Mouse (Mus musculus): Measurements from ENCODE around the gene Mrps33. TPM values are rescaled to one million over a fixed set of nuclear protein-coding genes. Genes with fewer than 3 reads are reported as not detected.
A peak's percentile ranks its signal among the peaks of the same experiment; 100 is the strongest.

The Mrps33 gene
- 305 and 307 TPM in 2 replicates for polyA plus RNA-seq (2012; rRNA removed)

- peak within 1 kb of the TSS; percentile 95 for H3K4me3 ChIP-seq (ENCODE audit: insufficient read depth, low read length)
- H3K4me1 ChIP-seq (ENCODE audit: control insufficient read depth, insufficient read depth, low read length): no peaks in the 10 kb centered on the region
- no peak within 1 kb of the TSS for H3K27ac ChIP-seq (ENCODE audit: insufficient read depth, low read length)
- TF ChIP-seq CTCF (IDR thresholded peaks at IDR 0.05; ENCODE audit: extremely low read depth, insufficient read depth, low read length) (peak; percentile 61), POLR2A (IDR thresholded peaks at IDR 0.05; ENCODE audit: extremely low read depth, insufficient read depth, low read length) (peak; percentile 64; the same call in 1 of the 2 replicates)
Observed at GRCm38 (mm10) chr6:39810612-39811116, at the start of gene Mrps33. TSS of gene Mrps33 (minus strand) at chr6:39810988.

GRCm38 (mm10) chr6:39849667-39850066, 38.9 kb upstream of the Mrps33 start:
- no peak overlapping the region for H3K4me3 ChIP-seq (ENCODE audit: insufficient read depth, low read length)
- TF ChIP-seq CTCF (IDR thresholded peaks at IDR 0.05; ENCODE audit: extremely low read depth, insufficient read depth, low read length) (no peak), POLR2A (IDR thresholded peaks at IDR 0.05; ENCODE audit: extremely low read depth, insufficient read depth, low read length) (no peak)
- no peak overlapping the region for H3K27ac ChIP-seq (ENCODE audit: insufficient read depth, low read length)

GRCm38 (mm10) chr6:39848766-39849165, 38.0 kb upstream of the Mrps33 start:
- TF ChIP-seq CTCF (IDR thresholded peaks at IDR 0.05; ENCODE audit: extremely low read depth, insufficient read depth, low read length): peak; percentile 45; the same call in 1 of the 2 replicates
- TF ChIP-seq POLR2A (IDR thresholded peaks at IDR 0.05; ENCODE audit: extremely low read depth, insufficient read depth, low read length): no peak
- Histone ChIP-seq H3K4me1 (ENCODE audit: control insufficient read depth, insufficient read depth, low read length) (no peaks in the 10 kb centered on the region), H3K4me3 (ENCODE audit: insufficient read depth, low read length) (no peak overlapping the region), H3K27ac (ENCODE audit: insufficient read depth, low read length) (no peak overlapping the region)

More at GRCm38 (mm10) chr6:39849667-39850066, 38.9 kb upstream of the Mrps33 start:
- H3K4me1 ChIP-seq (ENCODE audit: control insufficient read depth, insufficient read depth, low read length): no peaks in the 10 kb centered on the region

GRCm38 (mm10) chr6:39847538-39847937, 36.8 kb upstream of the Mrps33 start:
- Histone ChIP-seq H3K4me3 (ENCODE audit: insufficient read depth, low read length) (no peak overlapping the region), H3K27ac (ENCODE audit: insufficient read depth, low read length) (no peak overlapping the region), H3K4me1 (ENCODE audit: control insufficient read depth, insufficient read depth, low read length) (no peaks in the 10 kb centered on the region)
- TF ChIP-seq CTCF (IDR thresholded peaks at IDR 0.05; ENCODE audit: extremely low read depth, insufficient read depth, low read length): no peak
- TF ChIP-seq POLR2A (IDR thresholded peaks at IDR 0.05; ENCODE audit: extremely low read depth, insufficient read depth, low read length): no peak

DNA sequence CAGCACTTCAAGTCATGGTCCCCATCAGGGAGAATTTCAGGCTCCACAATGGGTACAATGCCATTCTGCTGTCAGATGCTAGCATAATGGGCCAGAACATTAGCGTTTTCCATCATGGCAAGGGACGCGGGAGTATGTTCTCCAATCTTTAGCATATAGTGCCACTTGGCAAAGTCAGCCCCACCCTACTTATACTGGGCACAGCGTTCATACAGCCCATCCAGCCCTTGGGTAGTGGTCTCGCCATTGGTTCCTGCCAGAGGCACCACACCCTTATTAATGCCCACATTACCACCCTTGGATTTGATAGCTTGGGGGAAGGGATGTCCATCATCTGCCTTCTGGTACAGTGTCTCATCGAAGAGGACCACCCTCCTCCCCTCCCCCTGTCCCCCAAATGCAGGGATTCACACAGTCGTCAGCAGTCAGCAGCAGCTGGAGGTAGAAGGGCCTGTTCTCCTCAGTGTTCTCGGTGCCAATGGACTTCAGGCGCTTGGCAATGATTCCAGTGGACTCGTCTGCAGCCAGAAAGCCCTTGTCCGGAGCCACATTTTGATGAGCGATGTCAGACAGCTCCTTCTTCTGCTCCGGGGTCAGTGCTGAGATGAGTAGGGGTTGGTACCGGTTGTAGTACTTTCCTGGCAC, 33.0 kb upstream of the Mrps33 start:
- no peak overlapping the region for H3K4me3 ChIP-seq (ENCODE audit: insufficient read depth, low read length)
- H3K4me1 ChIP-seq (ENCODE audit: control insufficient read depth, insufficient read depth, low read length): no peaks in the 10 kb centered on the region
- no peak overlapping the region for H3K27ac ChIP-seq (ENCODE audit: insufficient read depth, low read length)
- TF ChIP-seq POLR2A (IDR thresholded peaks at IDR 0.05; ENCODE audit: extremely low read depth, insufficient read depth, low read length): no peak
- no peak for TF ChIP-seq CTCF (IDR thresholded peaks at IDR 0.05; ENCODE audit: extremely low read depth, insufficient read depth, low read length)

DNA sequence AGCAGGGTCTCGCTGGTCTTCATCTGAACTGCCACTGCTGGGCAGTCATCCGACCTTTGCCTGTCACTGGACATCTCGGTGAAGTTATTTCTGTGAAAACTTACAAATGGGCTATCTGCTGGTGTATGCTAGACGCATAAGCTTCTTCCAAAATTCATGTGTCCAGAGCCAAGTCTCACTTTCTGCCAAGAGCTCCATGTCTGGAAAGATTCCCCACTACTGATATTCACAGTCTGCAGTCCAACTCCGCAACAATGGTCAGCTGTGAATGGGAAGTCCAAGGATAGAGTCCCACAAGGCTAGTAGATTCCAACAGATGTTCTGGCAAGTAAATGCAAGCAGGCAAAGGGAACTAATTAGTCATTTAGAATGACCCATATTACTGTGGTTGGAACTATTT, 17.9 kb upstream of the Mrps33 start:
- TF ChIP-seq POLR2A (IDR thresholded peaks at IDR 0.05; ENCODE audit: extremely low read depth, insufficient read depth, low read length) (no peak), CTCF (IDR thresholded peaks at IDR 0.05; ENCODE audit: extremely low read depth, insufficient read depth, low read length) (no peak)
- Histone ChIP-seq H3K4me1 (ENCODE audit: control insufficient read depth, insufficient read depth, low read length) (no peaks in the 10 kb centered on the region), H3K4me3 (ENCODE audit: insufficient read depth, low read length) (no peak overlapping the region), H3K27ac (ENCODE audit: insufficient read depth, low read length) (no peak overlapping the region)

DNA sequence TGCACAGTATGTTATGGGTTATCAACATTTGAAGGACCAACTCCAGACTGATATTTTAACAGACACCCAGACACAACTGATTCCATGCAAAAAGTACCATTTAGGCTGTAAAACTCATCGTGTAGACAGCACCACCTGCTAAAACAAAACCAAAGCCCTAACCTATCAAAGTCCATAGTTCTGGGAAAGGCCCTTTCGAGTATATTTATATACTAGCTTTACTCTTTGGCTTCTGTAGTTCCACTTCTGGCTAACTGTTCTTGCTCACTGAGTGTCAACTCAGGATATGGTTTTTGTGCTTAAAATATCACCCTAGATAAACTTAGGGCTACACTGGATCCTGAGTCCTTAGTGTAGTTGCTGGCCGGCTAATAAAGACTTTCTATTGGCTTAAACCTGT, 10.5 kb upstream of the Mrps33 start:
- Histone ChIP-seq H3K27ac (ENCODE audit: insufficient read depth, low read length) (no peak overlapping the region), H3K4me1 (ENCODE audit: control insufficient read depth, insufficient read depth, low read length) (no peaks in the 10 kb centered on the region; the same call in 1 of the 2 replicates), H3K4me3 (ENCODE audit: insufficient read depth, low read length) (no peak overlapping the region)
- TF ChIP-seq CTCF (IDR thresholded peaks at IDR 0.05; ENCODE audit: extremely low read depth, insufficient read depth, low read length) (no peak), POLR2A (IDR thresholded peaks at IDR 0.05; ENCODE audit: extremely low read depth, insufficient read depth, low read length) (no peak)

GRCm38 (mm10) chr6:39818922-39819321, 8.1 kb upstream of the Mrps33 start:
- H3K4me1 ChIP-seq (ENCODE audit: control insufficient read depth, insufficient read depth, low read length): no peaks in the 10 kb centered on the region; the same call in 1 of the 2 replicates
- no peak overlapping the region for H3K4me3 ChIP-seq (ENCODE audit: insufficient read depth, low read length)
- no peak for TF ChIP-seq POLR2A (IDR thresholded peaks at IDR 0.05; ENCODE audit: extremely low read depth, insufficient read depth, low read length)
- 0 out of 2 replicates have a peak, but pooled peaks have one; percentile 9 for TF ChIP-seq CTCF (IDR thresholded peaks at IDR 0.05; ENCODE audit: extremely low read depth, insufficient read depth, low read length)
- no peak overlapping the region for H3K27ac ChIP-seq (ENCODE audit: insufficient read depth, low read length)

DNA sequence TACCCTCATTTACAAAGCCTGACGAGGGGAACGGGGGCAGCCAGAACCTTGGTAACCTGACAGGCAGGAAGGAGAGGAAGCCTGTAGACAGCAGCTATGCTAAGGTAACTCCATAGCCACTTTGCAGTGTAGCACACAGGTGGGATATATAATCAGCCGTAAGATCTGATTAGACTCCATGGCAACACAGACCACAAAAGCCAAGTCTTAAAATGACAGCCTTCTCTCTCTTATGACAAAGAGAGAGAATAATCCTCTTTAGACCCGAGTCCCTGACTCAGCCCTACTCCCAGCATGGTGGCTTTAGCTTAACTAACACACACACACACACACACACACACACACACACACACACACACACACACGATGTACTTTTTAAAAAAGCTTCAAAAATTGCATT, 2.3 kb downstream of the Mrps33 start:
- TF ChIP-seq POLR2A (IDR thresholded peaks at IDR 0.05; ENCODE audit: extremely low read depth, insufficient read depth, low read length) (no peak), CTCF (IDR thresholded peaks at IDR 0.05; ENCODE audit: extremely low read depth, insufficient read depth, low read length) (no peak)
- no peak overlapping the region for H3K4me3 ChIP-seq (ENCODE audit: insufficient read depth, low read length)
- H3K27ac ChIP-seq (ENCODE audit: insufficient read depth, low read length): no peak overlapping the region
- no peaks in the 10 kb centered on the region for H3K4me1 ChIP-seq (ENCODE audit: control insufficient read depth, insufficient read depth, low read length)

DNA sequence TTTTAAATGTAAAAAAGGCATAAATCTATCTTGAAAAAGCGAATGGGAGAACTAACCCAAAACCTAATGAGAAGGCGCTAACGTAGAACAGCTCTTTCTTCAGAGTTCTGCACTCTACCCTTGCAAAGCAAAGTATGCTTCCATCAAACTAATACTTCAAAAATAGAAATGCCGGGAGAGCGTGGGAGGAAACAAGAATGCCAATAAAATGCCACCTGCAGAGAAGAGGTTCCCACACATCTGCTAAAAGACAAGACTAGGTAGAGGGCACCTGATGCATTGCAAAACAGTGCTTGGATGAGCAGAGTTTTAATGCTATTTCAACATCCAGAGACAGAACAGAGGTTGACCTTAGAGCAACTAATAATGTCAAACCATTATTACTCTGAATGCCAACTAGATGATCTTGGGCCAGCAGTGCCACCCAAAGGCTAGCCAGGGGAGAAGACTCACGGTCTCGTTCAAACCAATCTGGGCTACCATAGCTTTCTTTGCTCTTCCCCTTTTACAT, 3.7 kb downstream of the Mrps33 start:
- H3K4me1 ChIP-seq (ENCODE audit: control insufficient read depth, insufficient read depth, low read length): no peaks in the 10 kb centered on the region
- TF ChIP-seq CTCF (IDR thresholded peaks at IDR 0.05; ENCODE audit: extremely low read depth, insufficient read depth, low read length) (no peak), POLR2A (IDR thresholded peaks at IDR 0.05; ENCODE audit: extremely low read depth, insufficient read depth, low read length) (no peak)
- no peak overlapping the region for H3K4me3 ChIP-seq (ENCODE audit: insufficient read depth, low read length)
- no peak overlapping the region for H3K27ac ChIP-seq (ENCODE audit: insufficient read depth, low read length)
